Mouse (Mus musculus) gastrocnemius, postnatal 36 days (tissue): ENCODE data around the gene Ppp1r14d. TPM values are rescaled to one million over a fixed set of nuclear protein-coding genes. Genes with fewer than 3 reads are reported as not detected.
A peak's percentile ranks its signal among the peaks of the same experiment; 100 is the strongest.

Experiments
- DNase-seq, 2 experiments: peaks; one replicate each; pipeline ENCODE4 v3.0.0; 2022
- intact Hi-C: fragments of 180-260 bp; cut with DNase I; formaldehyde crosslinking; loops from one replicate; pipeline ENCODE4 v1.15.1; 2025
- total RNA-seq, 2 experiments: library from RNA; stranded (reverse); gene quantifications; 2 replicates each; pipeline ENCODE4 v1.2.3; 2021

Gene Ppp1r14d
- total RNA-seq, 2 experiments from 2014 or later: not detected

GRCm38 (mm10) chr2:119175614-119176013 lies 54.1 kb downstream of the Ppp1r14d start:
- intact Hi-C loops: no loop called here
- no peak for DNase-seq

GRCm38 (mm10) chr2:119174866-119175265 lies 54.8 kb downstream of the Ppp1r14d start:
- intact Hi-C loops: no loop called here
- no peak for DNase-seq

- intact Hi-C loops: no loop called here
- DNase-seq: no peak
Measured at GRCm38 (mm10) chr2:119173991-119174651, 55.6 kb downstream of the Ppp1r14d start, which contains the start of gene Gm14137. Gene Gm14137 (plus strand): TSS chr2:119174509.

- intact Hi-C loops: no loop called here
- peak in 1 of 2 experiments; percentile 44 for DNase-seq
Measured at GRCm38 (mm10) chr2:119172862-119173576, 56.7 kb downstream of the Ppp1r14d start.

- intact Hi-C loops: no loop called here
- DNase-seq: no peak
Measured at GRCm38 (mm10) chr2:119172446-119172845, 57.3 kb downstream of the Ppp1r14d start.

- intact Hi-C loops: no loop called here
- DNase-seq: no peak
Measured at GRCm38 (mm10) chr2:119171574-119171973, 58.1 kb downstream of the Ppp1r14d start.

- DNase-seq: no peak
- intact Hi-C loops: no loop called here
Measured at GRCm38 (mm10) chr2:119170282-119170681, 59.4 kb downstream of the Ppp1r14d start.

Other genes starting within 250 kb of the Ppp1r14d start
- gene Ccdc32, start 200.5 kb downstream of the Ppp1r14d start, total RNA-seq: 1 to 10 TPM; 3.3 to 4.6 TPM
- 1 to 10 TPM; 2.7 to 2.8 TPM for gene Rpusd2, start 195.1 kb downstream of the Ppp1r14d start, total RNA-seq
- under 1 TPM; 0.44 to 0.79 TPM for gene Knl1, start 182.8 kb downstream of the Ppp1r14d start, total RNA-seq
- under 1 TPM; 0.81 to 0.92 TPM for gene Rad51, start 117.1 kb downstream of the Ppp1r14d start, total RNA-seq
- 1 to 10 TPM; 4.7 to 4.8 TPM for gene Rmdn3, start 72.9 kb downstream of the Ppp1r14d start, total RNA-seq
- not detected for gene Gchfr, start 62.1 kb downstream of the Ppp1r14d start, total RNA-seq
- not detected for gene Gm14137, start 55.4 kb downstream of the Ppp1r14d start, total RNA-seq
- 10 to 100 TPM; 10.9 to 15.1 TPM for gene Zfyve19, start 21.3 kb downstream of the Ppp1r14d start, total RNA-seq
- 1 to 10 TPM; 7.7 to 7.8 TPM for gene Dnajc17, start 21.1 kb downstream of the Ppp1r14d start, total RNA-seq
- gene Spint1, start 7.5 kb upstream of the Ppp1r14d start, total RNA-seq: under 1 TPM in 1 of 2 experiments, not detected in 1; 0.20 TPM
- gene Rhov, start 41.4 kb upstream of the Ppp1r14d start, total RNA-seq: not detected
- gene Vps18, start 58.8 kb upstream of the Ppp1r14d start, total RNA-seq: 1 to 10 TPM; 9.0 to 9.2 TPM
- gene Dll4, start 95.9 kb upstream of the Ppp1r14d start, total RNA-seq: 1 to 10 TPM; 5.1 to 5.5 TPM
- 10 to 100 TPM; 40.1 to 82.4 TPM for gene Chac1, start 121.3 kb upstream of the Ppp1r14d start, total RNA-seq
- 10 to 100 TPM in 1 of 2 experiments, 1 to 10 TPM in 1; 10.0 to 12.0 TPM for gene Ino80, start 247.8 kb upstream of the Ppp1r14d start, total RNA-seq